Mouse (Mus musculus): Measurements from ENCODE around the gene Src. TPM values are rescaled to one million over a fixed set of nuclear protein-coding genes. Genes with fewer than 3 reads are reported as not detected.
A peak's percentile ranks its signal among the peaks of the same experiment; 100 is the strongest.

Src gene
- polyA plus RNA-seq, 1 experiment from 2014 or later: 32.5 TPM

DNA sequence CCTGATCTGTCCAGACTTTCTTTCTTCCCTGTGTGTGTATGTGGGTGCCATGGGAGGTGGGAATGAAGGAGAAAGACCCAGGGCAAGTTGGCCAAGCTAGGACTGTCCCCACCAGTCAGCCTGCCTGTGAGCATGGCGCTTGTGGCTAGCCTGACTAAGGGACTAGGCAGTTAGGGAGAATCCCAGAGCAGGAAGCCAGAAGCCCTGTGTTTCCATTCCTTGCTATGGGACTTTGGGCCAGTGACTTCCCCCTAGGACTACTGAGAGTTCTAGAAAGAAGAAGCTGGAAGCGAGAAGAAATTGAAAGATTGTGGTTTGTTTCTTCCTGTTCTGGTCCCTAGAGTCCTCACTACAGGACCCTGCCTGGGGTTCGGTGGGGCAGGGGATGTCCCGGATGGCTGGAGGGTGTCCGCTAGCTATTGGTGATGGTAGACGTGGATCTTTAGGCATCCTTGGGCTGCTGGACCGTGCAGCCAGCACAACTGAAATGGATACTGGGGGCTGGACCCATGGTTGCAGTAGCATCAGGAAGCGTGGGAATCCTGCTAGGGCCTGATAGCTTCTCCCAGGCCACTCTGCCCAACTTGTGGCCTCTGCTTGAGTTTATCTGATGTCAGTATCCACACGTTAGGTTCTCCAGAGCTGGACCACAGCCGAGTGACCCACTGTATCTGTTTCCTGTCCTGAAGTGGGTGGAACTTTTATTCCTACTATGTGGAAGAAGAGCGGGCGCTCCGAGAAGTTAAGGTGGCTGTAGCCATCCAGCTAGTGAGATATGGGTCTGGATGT, 10.3 kb downstream of the Src start:
- WGBS: 88% methylated on average over 13 of the region's 13 CpGs
- Histone ChIP-seq H3K27me3 (no peaks in the 10 kb centered on the region), H3K36me3 (peaks cover 28% of the 10 kb centered on the region), H3K4me1 (replicated peaks) (peaks cover 89% of the 10 kb centered on the region), H3K27ac (replicated peaks) (no peak overlapping the region), H3K4me3 (no peak overlapping the region), H3K9ac (no peak overlapping the region), H3K4me2 (no peak overlapping the region), H3K9me3 (no peaks in the 10 kb centered on the region)
- no peak for ATAC-seq (ENCODE audit: low read depth)

DNA sequence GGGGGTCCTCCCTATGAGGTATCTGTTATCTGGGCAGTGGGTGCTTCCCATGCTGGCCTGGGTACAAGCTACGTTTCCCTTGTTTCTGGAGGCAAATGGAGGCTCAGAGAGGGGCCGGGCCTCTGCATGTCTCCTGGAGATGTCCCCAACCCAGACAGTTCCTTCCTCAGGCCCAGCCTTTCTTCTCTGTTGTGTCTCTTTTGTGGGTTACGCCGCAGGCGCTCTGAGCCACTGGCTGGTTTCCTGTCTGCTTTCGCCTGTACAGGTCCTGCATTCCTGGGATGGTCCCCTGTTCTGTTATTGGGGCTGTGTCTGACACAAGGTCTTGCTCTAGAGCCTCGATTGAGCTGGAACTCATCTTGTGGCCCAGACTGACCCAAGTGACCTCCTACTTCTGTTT, 11.5 kb downstream of the Src start:
- H3K4me2 ChIP-seq: no peak overlapping the region
- H3K9ac ChIP-seq: peak overlapping the region; percentile 34; the same call in 1 of the 2 replicates
- no peak overlapping the region for H3K4me3 ChIP-seq
- no peak for ATAC-seq (ENCODE audit: low read depth)
- peak overlapping the region; percentile 33; the same call in 1 of the 2 replicates for H3K27ac ChIP-seq (replicated peaks)
- no peaks in the 10 kb centered on the region for H3K27me3 ChIP-seq
- WGBS: 84% methylated on average over 7 of the region's 7 CpGs
- H3K4me1 ChIP-seq (replicated peaks): peaks cover 97% of the 10 kb centered on the region
- peaks cover 35% of the 10 kb centered on the region for H3K36me3 ChIP-seq
- no peaks in the 10 kb centered on the region for H3K9me3 ChIP-seq

GRCm38 (mm10) chr2:157430667-157431429, 12.6 kb downstream of the Src start:
- H3K9me3 ChIP-seq: no peaks in the 10 kb centered on the region
- 85% methylated on average over 4 of the region's 4 CpGs for WGBS
- H3K36me3 ChIP-seq: peaks cover 35% of the 10 kb centered on the region
- H3K4me3 ChIP-seq: no peak overlapping the region
- ATAC-seq (ENCODE audit: low read depth): no peak
- no peak overlapping the region for H3K4me2 ChIP-seq
- H3K4me1 ChIP-seq (replicated peaks): peaks cover 96% of the 10 kb centered on the region
- H3K27me3 ChIP-seq: no peaks in the 10 kb centered on the region
- H3K9ac ChIP-seq: peak overlapping the region; percentile 54
- peak overlapping the region; percentile 76 for H3K27ac ChIP-seq (replicated peaks)

DNA sequence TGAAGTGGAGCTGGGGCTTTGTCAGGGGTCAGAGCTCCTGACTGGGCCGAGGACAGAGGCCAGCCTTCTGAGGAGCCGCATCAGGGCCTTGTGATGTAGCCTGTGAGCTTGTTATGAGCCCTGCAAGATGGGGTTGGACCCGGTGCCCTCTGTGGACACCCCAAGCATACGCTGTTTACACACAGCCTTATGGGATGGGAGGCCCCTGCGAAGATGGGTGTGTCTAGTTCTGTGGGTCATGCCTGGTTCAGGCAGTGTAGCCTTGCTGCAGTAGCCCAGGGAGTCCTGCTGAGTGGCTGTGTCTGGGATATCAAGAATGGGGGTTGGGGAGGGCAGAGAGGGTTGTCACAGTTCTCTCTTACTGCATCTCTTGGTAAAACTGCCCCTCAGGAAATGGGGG, 13.7 kb downstream of the Src start:
- no peak for ATAC-seq (ENCODE audit: low read depth)
- no peaks in the 10 kb centered on the region for H3K27me3 ChIP-seq
- peak overlapping the region; percentile 76 for H3K27ac ChIP-seq (replicated peaks)
- WGBS: 83% methylated on average over 5 of the region's 5 CpGs
- H3K9me3 ChIP-seq: no peaks in the 10 kb centered on the region
- H3K4me2 ChIP-seq: no peak overlapping the region
- no peak overlapping the region for H3K4me3 ChIP-seq
- peaks cover 35% of the 10 kb centered on the region for H3K36me3 ChIP-seq
- H3K4me1 ChIP-seq (replicated peaks): peaks cover 90% of the 10 kb centered on the region
- peak overlapping the region; percentile 54 for H3K9ac ChIP-seq

- Histone ChIP-seq H3K9me3 (no peaks in the 10 kb centered on the region), H3K9ac (0 out of 2 replicates have a peak overlapping the region, but pooled peaks have one; percentile 54), H3K27ac (replicated peaks) (peak overlapping the region; percentile 76), H3K36me3 (peaks cover 40% of the 10 kb centered on the region), H3K4me1 (replicated peaks) (peaks cover 84% of the 10 kb centered on the region), H3K4me2 (no peak overlapping the region), H3K27me3 (no peaks in the 10 kb centered on the region), H3K4me3 (no peak overlapping the region)
- whole genome bisulfite sequencing: 52% methylated on average over 9 of the region's 9 CpGs
- peak; percentile 59; the same call in 1 of the 2 replicates for ATAC-seq (ENCODE audit: low read depth)
Measured at GRCm38 (mm10) chr2:157432476-157432875, 14.2 kb downstream of the Src start.

GRCm38 (mm10) chr2:157434041-157434440, 15.8 kb downstream of the Src start:
- H3K4me1 ChIP-seq (replicated peaks): peaks cover 69% of the 10 kb centered on the region
- H3K36me3 ChIP-seq: peaks cover 36% of the 10 kb centered on the region

DNA sequence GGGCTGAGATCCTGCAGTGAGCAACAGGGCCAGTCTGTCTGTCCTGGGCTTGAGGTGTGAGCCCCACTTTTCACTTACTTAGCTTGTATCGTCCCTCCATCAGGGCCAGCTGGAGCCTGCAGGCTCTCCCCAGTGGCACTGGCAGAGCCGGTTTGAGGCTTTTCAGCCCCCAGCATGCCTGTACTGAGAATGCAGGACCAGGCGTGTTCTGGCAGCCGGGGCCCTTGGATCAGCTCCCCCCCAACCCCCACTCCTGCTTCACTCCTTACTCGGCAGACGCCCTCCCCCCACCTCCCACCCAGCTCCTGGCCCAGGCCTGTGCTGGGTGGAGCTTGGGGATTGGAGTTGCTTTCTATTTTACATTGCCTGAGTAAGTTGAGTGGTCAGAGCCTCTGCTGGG, 16.3 kb downstream of the Src start:
- WGBS: 40% methylated on average over 6 of the region's 6 CpGs
- Histone ChIP-seq H3K4me2 (no peak overlapping the region), H3K27ac (replicated peaks) (peak overlapping the region; percentile 59), H3K4me1 (replicated peaks) (peaks cover 64% of the 10 kb centered on the region), H3K27me3 (no peaks in the 10 kb centered on the region), H3K4me3 (no peak overlapping the region), H3K36me3 (peaks cover 38% of the 10 kb centered on the region), H3K9ac (peak overlapping the region; percentile 43), H3K9me3 (no peaks in the 10 kb centered on the region)
- 0 out of 2 replicates have a peak, but pooled peaks have one; percentile 17 for ATAC-seq (ENCODE audit: low read depth)

More at GRCm38 (mm10) chr2:157434041-157434440, 15.8 kb downstream of the Src start:
- H3K27me3 ChIP-seq: no peaks in the 10 kb centered on the region
- no peak overlapping the region for H3K4me2 ChIP-seq
- peak overlapping the region; percentile 43 for H3K9ac ChIP-seq
- H3K9me3 ChIP-seq: no peaks in the 10 kb centered on the region
- WGBS: 40% methylated on average over 9 of the region's 9 CpGs
- no peak overlapping the region for H3K4me3 ChIP-seq
- no peak for ATAC-seq (ENCODE audit: low read depth)
- H3K27ac ChIP-seq (replicated peaks): peak overlapping the region; percentile 59

- Histone ChIP-seq H3K4me3 (no peak overlapping the region), H3K36me3 (peaks cover 46% of the 10 kb centered on the region), H3K9ac (no peak overlapping the region), H3K27me3 (no peaks in the 10 kb centered on the region), H3K4me1 (replicated peaks) (peaks cover 47% of the 10 kb centered on the region), H3K27ac (replicated peaks) (no peak overlapping the region), H3K9me3 (no peaks in the 10 kb centered on the region), H3K4me2 (no peak overlapping the region)
- WGBS: 90% methylated on average over 11 of the region's 11 CpGs
- no peak for ATAC-seq (ENCODE audit: low read depth)
Measured at GRCm38 (mm10) chr2:157436496-157436895, 18.3 kb downstream of the Src start.

DNA sequence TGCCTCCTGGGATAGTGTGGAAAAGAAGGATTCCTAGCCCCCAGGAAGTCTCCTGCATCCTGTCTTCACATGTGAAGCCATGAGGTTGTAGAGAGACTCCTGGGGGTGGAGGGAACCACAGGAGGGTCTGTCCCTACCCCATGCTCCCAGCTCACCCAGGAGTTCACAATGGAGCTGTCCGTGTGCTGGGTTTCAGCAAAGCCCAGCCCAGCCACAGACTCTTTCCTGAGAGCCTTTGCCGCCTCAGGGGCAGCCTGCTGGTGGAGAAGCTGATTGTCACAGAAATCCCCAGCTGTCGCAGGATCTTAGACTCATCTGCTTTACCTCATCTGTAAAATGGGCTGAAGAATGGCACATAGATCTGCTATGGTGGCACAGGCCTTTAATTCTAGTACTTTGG, 18.9 kb downstream of the Src start:
- Histone ChIP-seq H3K9ac (no peak overlapping the region), H3K36me3 (peaks cover 52% of the 10 kb centered on the region), H3K9me3 (no peaks in the 10 kb centered on the region), H3K27ac (replicated peaks) (no peak overlapping the region), H3K27me3 (no peaks in the 10 kb centered on the region), H3K4me2 (no peak overlapping the region), H3K4me3 (no peak overlapping the region), H3K4me1 (replicated peaks) (peaks cover 41% of the 10 kb centered on the region)
- WGBS: 89% methylated on average over 3 of the region's 3 CpGs
- no peak for ATAC-seq (ENCODE audit: low read depth)

DNA sequence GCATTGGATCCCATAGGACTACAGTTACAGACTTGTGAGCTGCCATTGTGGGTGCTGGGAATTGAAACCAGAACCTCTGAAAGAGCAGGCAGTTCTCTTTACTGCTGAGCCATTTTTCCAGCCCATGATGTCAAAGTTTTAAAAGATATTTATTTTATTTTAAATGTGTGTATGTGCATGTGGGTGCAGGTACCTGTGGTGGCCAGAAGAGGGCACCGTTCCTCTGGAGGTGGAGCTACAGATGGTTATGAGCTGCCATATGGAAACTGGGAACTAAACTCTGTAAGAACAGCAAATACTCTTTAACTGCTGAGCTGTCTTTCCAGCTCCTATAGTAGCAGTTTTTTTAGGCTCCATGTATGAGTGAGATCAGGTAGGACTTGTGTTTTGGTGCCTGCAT, 23.1 kb downstream of the Src start:
- Histone ChIP-seq H3K9ac (no peak overlapping the region), H3K4me2 (no peak overlapping the region), H3K27me3 (no peaks in the 10 kb centered on the region), H3K4me1 (replicated peaks) (no peaks in the 10 kb centered on the region), H3K36me3 (peaks cover 69% of the 10 kb centered on the region), H3K27ac (replicated peaks) (no peak overlapping the region), H3K9me3 (no peaks in the 10 kb centered on the region), H3K4me3 (no peak overlapping the region)
- no peak for ATAC-seq (ENCODE audit: low read depth)
- WGBS: 100% methylated on average over 1 of the region's 1 CpGs

GRCm38 (mm10) chr2:157447297-157448158, 29.3 kb downstream of the Src start:
- WGBS: 92% methylated on average over 15 of the region's 15 CpGs
- Histone ChIP-seq H3K4me3 (no peak overlapping the region), H3K9ac (no peak overlapping the region), H3K9me3 (no peaks in the 10 kb centered on the region), H3K27me3 (no peaks in the 10 kb centered on the region), H3K4me2 (no peak overlapping the region), H3K36me3 (peaks cover 66% of the 10 kb centered on the region), H3K27ac (replicated peaks) (no peak overlapping the region), H3K4me1 (replicated peaks) (no peaks in the 10 kb centered on the region)
- no peak for ATAC-seq (ENCODE audit: low read depth)

Measured in neural tube, embryonic 13.5 days (tissue).